Mouse (Mus musculus): ENCODE data around the gene Wdr3. TPM values are rescaled to one million over a fixed set of nuclear protein-coding genes. Genes with fewer than 3 reads are reported as not detected.

Gene Wdr3
- total RNA-seq (2021) (10 to 100 TPM; 22.9 to 28.6 TPM), polyA plus RNA-seq (2012; rRNA removed) (2.8 and 5.1 TPM in 2 replicates)
- long read RNA-seq, transcript Wdr3-201 (27 exons, 3,432 nt): major isoform, 18 of 22 reads
- long read RNA-seq, partial matches to known transcripts: 1 of 22 reads
- long read RNA-seq, other reads (novel, unspliced or antisense): 3 of 22 reads

DNA sequence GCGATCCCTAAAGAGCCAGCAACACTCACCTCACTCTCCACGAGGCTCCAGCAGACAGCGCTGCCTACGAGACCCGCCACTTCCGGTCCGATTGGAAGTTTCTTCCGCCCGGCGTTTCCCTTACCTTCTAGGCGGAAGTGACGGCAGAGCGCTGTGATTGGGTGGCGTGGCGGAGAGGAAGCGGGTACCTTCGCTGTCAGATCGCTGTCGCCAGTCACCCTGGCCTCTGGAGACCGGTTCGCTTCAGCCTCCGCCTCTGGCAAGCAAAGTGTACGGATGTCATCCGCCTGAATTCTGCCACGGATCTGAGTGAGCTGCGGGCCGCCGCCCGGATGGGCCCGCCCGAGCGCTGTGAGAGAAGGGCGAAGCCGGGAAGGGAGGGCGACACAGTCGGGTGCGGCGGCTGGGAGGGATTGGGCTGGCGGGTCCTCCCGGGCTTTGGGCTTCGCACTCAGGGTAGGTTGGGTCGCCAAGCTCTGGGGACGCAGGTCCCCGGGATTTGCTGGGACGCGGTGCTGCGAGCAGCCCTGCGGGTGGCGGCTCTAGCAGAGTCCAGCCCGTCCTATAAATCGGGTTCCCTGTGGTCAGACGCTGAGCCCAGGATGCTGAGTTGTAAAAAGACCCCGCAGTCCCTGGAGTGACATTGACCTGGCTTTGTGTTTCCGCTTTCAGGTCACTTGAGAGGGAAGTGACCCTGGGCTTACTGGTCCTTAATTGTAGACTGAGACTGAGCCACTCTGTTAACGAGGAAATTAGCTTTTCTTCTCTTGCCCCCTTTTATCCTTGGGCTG lies at the start of gene Wdr3, which contains the start of gene Gdap2:
Wdr3 (minus strand) TSS at position 93 of the 791 bp plus-strand sequence.
Gdap2 (plus strand) TSS at position 67 of the 791 bp plus-strand sequence.
- peak; percentile 96 for DNase-seq

DNA sequence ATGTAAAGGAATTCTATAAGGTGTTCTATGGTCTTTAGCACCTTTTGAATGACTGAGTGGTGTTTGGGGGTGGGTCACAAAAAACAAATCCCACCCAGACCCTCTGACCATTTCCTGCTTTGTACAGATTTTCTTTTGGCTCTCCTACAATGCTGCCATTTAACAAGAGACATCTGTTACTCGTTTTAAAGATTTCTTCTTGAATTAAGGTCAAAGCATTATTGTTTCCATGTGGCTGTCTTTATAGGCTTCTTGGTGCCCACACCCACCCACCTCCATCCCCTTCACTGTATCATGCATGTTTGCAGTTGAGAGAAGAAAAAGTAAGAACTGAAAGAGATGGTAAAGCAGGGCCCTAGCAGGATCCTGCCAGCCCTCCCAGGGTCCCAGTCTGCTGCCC lies 44.8 kb upstream of the Wdr3 start:
- no peak for DNase-seq

DNA sequence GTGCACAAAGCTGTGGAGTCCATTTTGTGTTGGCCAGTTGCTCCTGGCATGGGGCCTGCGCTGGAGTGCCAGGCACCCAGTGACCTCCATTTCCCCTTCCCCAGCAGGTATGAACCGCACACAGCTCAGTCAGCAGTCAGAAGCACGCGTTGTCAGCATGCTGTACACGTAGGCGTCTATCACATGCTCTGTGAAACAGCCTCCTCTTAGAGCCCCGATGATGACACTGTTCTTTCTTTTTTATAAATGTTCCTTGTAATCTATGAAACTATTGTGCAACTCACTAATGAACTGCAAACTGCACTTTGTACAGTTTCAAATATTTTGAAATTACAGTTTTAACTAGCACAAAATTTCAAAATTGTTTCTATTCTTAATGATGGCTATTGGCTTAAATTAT lies 39.3 kb upstream of the Wdr3 start:
- peak; percentile 37 for DNase-seq

DNA sequence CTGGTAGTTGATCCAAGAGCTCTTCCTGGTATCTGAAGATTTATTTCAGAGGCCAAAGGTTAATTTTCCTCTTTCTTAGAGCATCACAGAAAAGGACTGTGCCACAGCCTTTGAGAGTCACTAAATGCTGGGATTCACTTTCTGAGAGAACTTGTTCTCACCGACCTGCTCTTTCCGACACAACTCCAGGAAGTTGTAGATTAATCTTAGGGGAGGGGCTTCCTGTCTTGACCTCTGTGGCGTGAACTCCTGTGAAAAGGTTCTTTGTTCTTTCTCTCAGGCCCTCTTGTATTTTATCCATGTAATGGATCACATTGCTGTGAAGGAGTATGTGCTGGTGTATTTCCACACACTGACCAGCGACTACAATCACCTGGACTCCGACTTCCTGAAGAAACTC lies 32.0 kb upstream of the Wdr3 start:
- DNase-seq: no peak

DNA sequence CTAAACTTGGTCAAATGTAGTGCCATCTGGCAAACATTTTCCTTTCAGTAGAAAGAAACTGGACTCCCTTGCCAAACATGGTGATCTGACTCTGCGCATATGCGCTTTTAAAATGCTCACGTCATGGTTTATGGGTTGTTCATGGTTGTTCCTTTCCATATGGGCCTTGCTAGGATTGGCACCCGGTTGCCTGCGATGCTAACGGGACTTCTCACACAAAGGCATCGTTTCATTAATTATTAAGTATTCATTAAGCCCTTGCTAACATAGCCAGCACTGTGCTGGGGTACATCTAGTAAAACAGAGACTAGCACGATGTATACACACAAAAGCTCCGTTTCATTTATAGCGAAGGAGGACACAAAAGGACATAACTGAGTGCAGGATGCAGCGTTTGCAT lies 27.7 kb upstream of the Wdr3 start:
- no peak for DNase-seq

DNA sequence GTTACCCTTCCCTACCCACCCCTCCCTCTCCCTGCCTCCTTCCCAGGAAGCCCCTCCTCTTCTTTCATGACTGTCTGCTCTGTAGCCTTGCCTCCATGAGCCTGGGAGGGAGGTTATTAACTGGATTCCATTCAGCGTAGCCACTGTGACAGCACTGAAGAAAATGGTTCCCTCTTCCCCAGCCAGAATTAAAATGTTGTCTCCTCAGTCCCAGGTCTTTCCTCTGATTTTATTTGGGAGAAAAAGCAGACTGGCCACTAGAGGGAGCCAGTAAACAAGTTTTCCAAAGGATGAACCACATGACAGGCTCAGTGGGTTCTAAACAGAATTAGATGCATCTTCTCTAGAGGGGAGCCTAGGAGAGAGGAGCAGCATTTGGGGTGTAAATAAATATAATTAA lies 27.2 kb upstream of the Wdr3 start:
- DNase-seq: peak; percentile 48

DNA sequence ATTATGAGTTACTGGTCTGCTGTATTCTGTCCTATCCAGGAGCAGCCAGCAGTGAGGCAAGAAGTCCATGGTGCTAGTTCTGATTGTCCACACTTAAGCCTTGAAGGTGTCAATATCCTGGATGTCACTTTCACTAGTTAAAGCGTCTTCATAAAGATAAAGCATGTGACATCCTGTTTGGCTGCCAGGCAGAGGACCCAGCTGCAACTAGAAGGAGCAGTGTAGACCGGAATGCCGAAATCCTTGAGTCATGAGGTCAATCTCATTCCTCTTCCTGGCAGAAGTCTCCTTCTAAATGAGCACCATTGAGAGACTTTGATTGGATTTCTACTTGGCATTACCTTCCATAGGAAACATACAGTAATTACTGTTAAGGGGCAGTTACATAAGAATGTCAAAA lies 18.3 kb upstream of the Wdr3 start:
- no peak for DNase-seq

DNA sequence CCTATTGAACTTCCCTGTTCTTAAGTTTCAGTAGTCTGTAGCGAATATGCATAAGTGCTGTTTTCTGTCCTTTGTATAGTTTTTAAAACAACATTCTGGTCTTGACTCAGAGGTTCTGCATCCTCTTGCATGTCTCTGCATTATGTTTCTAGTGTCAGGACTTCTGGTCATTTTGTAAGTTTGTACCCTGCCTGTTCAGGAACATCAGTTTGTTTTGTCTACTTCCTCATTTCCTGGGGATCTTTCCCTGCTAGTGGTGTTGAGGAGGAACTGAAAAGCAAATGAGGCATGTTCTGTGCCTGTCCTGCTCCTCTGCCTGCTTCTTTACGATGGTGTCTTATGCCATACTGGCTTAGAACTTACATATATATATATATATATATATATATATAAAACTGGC lies 13.8 kb upstream of the Wdr3 start:
- no peak for DNase-seq

DNA sequence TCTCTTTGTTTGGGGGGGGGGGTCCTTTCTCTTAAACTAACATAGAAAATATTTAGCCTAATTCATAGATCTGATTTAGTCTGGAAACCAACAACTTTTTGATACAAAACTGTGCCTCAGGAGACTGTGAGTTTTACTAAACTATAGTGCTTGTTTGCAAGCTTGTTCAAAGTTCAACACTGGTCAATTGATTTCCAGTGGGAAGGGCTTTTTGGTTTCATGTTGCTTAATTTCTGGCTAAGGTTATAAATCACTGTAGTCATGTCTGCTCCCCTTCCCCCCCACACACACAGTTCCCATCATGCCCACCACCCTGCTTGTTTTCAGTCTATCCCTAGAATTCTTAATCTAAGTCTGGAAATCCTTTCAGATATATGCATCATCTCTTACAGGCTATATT lies 2.8 kb upstream of the Wdr3 start:
- no peak for DNase-seq

DNA sequence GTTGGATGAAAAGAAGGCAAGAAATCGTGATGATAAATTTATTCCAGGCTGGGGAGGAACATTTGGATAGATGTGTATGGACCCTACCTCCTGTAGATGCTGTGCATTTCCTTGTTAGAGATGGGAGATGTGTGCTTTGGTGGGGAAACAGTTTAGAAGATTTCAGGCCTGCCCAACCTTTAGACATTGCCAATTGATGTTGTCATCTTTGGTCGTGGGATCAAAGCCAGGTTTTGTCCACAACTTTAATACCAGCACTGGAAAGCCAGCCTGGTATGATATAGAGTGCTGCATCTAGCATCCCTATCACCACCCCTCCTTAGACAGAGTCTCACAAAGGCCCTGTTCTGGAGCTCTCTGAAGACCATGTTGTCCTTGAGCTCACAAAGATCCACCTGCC lies 1.3 kb upstream of the Wdr3 start:
- peak; percentile 14 for DNase-seq

DNA sequence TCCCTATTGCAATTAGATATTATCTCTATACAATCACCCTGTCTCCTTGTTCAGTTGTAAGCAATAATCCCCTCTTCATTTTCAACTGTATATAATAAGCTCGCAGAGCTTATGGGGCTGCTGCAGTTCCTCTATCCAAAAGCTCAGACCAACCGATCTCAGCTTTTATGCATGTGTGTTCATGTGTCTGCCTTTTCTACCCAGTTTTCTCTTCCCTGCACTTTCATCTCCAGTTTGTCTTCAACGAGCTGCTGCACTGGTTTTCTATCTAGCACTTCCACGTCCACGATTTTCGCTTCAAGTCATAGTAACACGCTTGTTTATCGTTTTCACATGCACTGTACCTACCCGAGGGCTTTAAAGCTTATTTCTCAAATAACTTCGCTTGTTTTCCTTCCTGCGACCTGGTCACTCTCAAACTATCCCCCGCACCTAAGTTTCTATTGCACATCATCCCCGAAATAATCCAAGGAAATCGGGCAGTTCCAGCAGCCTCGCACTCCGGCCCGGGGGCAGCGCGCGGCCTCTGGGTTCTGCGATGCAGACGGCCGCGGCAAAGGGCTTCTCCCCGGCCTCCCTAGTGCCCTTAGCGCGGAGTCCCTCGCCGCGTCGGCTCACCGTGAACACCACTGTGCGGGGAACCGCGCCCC lies 417 bp downstream of the Wdr3 start:
- DNase-seq: no peak

DNA sequence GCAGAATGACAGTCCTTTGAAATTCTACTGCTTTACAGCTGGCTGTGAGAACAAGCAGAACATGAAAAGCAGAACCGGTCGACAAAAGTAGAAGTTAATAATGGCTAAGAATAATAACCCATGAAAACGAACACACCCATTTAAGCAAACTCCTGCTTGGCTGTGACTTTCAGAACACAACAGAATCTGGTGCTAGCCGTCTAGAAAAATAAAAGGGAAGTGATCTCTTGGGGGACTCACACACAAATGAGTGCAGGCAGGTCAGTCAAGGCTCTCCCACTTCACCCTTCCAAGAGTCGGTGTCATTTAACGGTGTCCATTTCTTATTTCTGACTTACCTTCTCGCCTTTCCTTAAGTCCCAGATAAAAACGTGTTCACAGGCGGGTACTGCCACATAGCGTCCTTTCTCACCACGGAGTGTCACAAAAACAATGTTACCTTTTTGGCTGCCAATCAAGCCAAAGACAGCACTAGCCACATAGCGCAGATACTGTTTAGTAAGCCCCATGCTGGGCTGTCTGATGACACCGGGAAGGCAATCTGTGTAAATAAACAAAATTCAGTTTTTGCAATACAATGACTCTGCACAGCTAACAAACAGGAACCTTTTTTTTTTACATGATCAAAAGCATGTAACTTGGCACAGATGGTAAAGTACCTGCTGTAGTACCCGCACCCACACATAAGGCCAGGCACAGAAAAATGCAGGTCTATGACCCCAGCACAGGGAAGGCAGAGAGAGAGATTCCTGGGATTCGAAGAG lies 1.3 kb downstream of the Wdr3 start:
- no peak for DNase-seq

DNA sequence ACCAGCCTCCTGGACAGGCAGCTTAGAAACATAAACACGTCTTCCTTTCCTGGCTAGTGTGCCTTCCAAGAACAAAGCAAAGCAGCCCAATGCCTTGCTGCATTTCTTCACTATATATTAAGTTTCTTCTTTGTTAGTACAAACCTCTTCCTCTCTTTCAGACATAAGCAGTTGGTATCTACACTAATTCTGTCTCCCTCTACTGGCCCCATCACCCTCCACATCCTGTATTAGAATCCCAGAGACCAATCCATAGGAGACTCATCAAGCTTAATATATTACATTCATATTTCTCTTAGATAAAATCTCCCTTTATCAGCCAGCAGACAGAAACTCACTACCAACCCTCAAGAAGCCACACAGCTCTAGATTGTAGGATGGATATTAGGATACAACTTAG lies 39.8 kb downstream of the Wdr3 start:
- DNase-seq: no peak

DNA sequence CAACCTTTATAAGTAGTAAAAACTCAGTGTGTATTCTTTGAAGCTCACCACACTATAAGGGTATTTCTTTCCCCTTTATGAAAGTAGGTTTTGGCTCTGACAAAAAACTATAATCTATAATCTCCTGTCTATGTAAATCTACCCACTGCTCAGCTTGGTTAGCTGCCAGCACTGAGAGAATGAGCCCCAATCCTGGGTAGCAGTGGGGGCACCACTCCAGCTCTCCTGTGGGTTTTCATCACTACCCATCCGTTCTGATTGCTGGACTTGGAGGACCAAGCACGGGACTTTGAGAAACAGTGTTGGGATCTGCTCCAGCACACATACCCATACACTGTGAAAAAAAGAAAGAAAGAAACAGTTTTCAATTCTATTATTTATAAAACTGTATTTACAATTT lies 40.2 kb downstream of the Wdr3 start:
- no peak for DNase-seq

DNA sequence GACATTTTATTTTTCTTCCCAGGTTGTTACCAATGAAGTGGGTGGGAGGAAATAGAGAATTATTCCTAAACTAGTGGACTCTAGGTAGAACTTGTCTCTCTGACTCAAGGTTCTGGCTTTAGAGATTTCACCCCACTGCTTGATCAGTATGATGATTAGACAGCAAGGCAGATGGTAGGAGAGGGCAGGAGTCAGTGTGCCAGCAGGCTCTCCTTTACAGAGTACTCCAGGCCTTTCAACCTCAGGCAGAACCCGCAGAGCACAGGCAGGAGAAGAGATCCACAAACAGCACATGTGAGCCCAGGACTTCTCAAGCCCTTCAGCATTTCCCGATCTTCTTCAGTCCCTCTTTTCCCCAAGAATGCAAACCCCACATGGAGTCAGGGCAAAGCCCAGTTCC lies 43.5 kb downstream of the Wdr3 start:
- no peak for DNase-seq

DNA sequence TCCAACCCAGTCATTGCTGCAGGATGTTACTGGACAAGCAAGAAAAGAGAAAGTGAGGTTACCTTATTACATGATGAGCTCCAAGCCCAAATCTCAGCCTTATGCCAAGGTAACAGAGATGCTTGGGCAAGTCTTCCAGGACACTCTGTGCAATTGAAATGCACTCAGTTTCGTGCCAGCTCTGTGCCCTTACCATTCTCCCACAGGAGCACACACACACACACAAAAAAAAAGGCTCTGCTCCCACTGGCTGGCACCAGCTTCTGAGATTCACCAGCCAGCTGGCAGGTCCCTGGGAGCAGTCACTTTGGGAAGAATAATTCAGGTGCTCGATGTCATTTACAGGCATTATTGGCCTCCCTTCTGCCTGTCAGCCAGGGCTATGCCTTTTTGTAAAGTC lies 55.5 kb downstream of the Wdr3 start:
- no peak for DNase-seq

DNA sequence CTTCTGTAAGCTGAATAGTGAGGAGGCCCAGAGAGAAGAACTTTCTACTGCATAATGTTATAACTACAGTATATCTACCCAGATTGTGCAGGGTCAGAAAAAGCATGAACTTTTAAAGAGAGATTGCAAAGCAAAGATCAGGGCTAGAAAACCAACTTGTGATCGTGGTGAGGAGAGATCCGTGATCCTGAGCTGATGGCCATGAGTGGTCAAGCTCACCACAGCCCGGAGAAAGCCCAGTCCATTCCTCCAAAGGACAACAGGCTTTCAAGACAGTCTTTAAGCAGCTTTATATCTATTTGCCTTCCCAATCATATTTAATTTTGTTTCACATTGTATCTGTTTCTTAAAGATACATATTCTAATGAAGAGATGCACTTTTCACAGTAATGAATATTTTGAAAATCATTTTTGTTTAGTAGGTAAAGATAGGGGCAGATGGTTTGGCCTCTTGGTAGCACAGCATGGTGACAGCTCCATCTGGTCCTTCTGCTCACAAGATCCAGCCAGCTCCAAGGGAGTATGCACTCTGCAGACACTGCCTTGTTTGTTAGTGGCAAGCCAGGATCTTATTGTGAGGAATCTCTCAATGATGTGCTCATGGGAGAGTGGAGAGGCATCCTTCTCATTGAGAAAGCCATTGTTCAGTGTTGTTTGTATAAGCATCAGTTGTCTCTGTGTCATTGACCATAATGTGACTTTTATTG lies 59.7 kb downstream of the Wdr3 start:
- no peak for DNase-seq

Other genes starting within 250 kb of the Wdr3 start
- gene Gdap2, start within 50 bp of the Wdr3 start, total RNA-seq (2021): 10 to 100 TPM; 14.9 to 21.3 TPM
- gene Gdap2, start within 50 bp of the Wdr3 start, polyA plus RNA-seq (2012; rRNA removed): 3.6 and 4.7 TPM in 2 replicates

All from adrenal gland, adult 2 months (tissue).